Mouse (Mus musculus): Measurements from ENCODE around the gene Lfng.

GRCm38 (mm10) chr5:140582995-140583731, 24.0 kb upstream of the Lfng start:
- no peak for TF ChIP-seq CTCF (IDR thresholded peaks at IDR 0.05; ENCODE audit: low read depth, low read length)
- TF ChIP-seq POLR2A (IDR thresholded peaks at IDR 0.05; ENCODE audit: borderline replicate concordance, low read depth, low read length) = no peak
